21 mouse cellular contexts compared by ENCODE assay signal in genomic region chr3:48911758-48912157, GRCm38 (mm10).
DNase-seq lines count a peak whose midpoint lies in the region; ATAC-seq and TF ChIP-seq lines count a peak whose summit lies in the region.
"Had no signal": no experiment of that assay in that cellular context is flagged by ENCODE, and none has a peak within 500 bp of the region (broad histone marks: within the 10 kb centered on the region; RNA-seq: fewer than 3 reads in every experiment).

No protein-coding gene starts in this region.

- DNase-seq in 416B (ENCODE audit: low read depth) (peak; percentile 53), ZHBTc4 (ENCODE audit: low read depth, low spot score) (peak; percentile 43)
- DNase-seq: adrenal gland, adult 8-10 months; cerebellum, adult 2 months; kidney, postnatal 10 days; retina, postnatal 1 day; thymus, postnatal 4 days had no signal

- TF ChIP-seq CTCF in intestine, postnatal 0 days (IDR thresholded peaks at IDR 0.05; ENCODE audit: low read depth) = peak; percentile 38; the same call in 1 of the 2 replicates
- TF ChIP-seq CTCF in E14TG2a.4 (conservative IDR thresholded peaks at IDR 0.05; ENCODE audit: low read length) = peak; percentile 29

- H3K9ac ChIP-seq in intestine, postnatal 0 days (ENCODE audit: low read depth, low read length) = no peak overlapping the region
- no peak overlapping the region for H3K9ac ChIP-seq in intestine, embryonic 16.5 days (ENCODE audit: low read depth, low read length)
- no peak overlapping the region for H3K9ac ChIP-seq in heart, embryonic 12.5 days
- H3K9ac ChIP-seq: embryonic facial prominence, embryonic 15.5 days; limb, embryonic 13.5 days; liver, embryonic 14.5 days; midbrain, embryonic 12.5 days had no signal

- no peaks in the 10 kb centered on the region for H3K9me3 ChIP-seq in intestine, postnatal 0 days (ENCODE audit: control insufficient read depth)
- H3K9me3 ChIP-seq in intestine, embryonic 16.5 days (ENCODE audit: control insufficient read depth, low read length) = no peaks in the 10 kb centered on the region
- no peaks in the 10 kb centered on the region for H3K9me3 ChIP-seq in E14TG2a.4 (ENCODE audit: low read length)
- H3K9me3 ChIP-seq in heart, embryonic 12.5 days (replicated peaks) = no peaks in the 10 kb centered on the region
- H3K9me3 ChIP-seq: embryonic facial prominence, embryonic 15.5 days; forebrain, embryonic 10.5 days; limb, embryonic 13.5 days; midbrain, embryonic 12.5 days had no signal

- H3K36me3 ChIP-seq in intestine, postnatal 0 days (ENCODE audit: control insufficient read depth, insufficient read depth) = no peaks in the 10 kb centered on the region
- no peaks in the 10 kb centered on the region for H3K36me3 ChIP-seq in intestine, embryonic 16.5 days (ENCODE audit: control insufficient read depth, insufficient read depth, low read length)
- H3K36me3 ChIP-seq in E14TG2a.4 (ENCODE audit: insufficient read depth, low read length) = no peaks in the 10 kb centered on the region
- no peaks in the 10 kb centered on the region for H3K36me3 ChIP-seq in heart, embryonic 12.5 days
- H3K36me3 ChIP-seq: embryonic facial prominence, embryonic 15.5 days; forebrain, embryonic 10.5 days; hindbrain, embryonic 10.5 days; limb, embryonic 13.5 days; midbrain, embryonic 12.5 days had no signal

- no peaks in the 10 kb centered on the region for H3K4me1 ChIP-seq in intestine, postnatal 0 days (replicated peaks; ENCODE audit: control insufficient read depth, insufficient read depth, low read length)
- H3K4me1 ChIP-seq in intestine, embryonic 16.5 days (ENCODE audit: control insufficient read depth, insufficient read depth, low read length) = no peaks in the 10 kb centered on the region
- no peaks in the 10 kb centered on the region for H3K4me1 ChIP-seq in E14TG2a.4 (replicated peaks; ENCODE audit: low read depth, low read length)
- H3K4me1 ChIP-seq in heart, embryonic 12.5 days (replicated peaks) = no peaks in the 10 kb centered on the region
- H3K4me1 ChIP-seq: embryonic facial prominence, embryonic 15.5 days; forebrain, embryonic 10.5 days; hindbrain, embryonic 10.5 days; limb, embryonic 13.5 days; midbrain, embryonic 12.5 days had no signal

- no peak overlapping the region for H3K27ac ChIP-seq in intestine, postnatal 0 days (ENCODE audit: low read depth, low read length)
- H3K27ac ChIP-seq in intestine, embryonic 16.5 days (ENCODE audit: low read length) = no peak overlapping the region
- H3K27ac ChIP-seq in heart, embryonic 12.5 days (ENCODE audit: poor library complexity, severe bottlenecking) = no peak overlapping the region
- H3K27ac ChIP-seq: embryonic facial prominence, embryonic 15.5 days; forebrain, embryonic 10.5 days; hindbrain, embryonic 10.5 days; limb, embryonic 13.5 days; liver, embryonic 14.5 days; midbrain, embryonic 12.5 days had no signal

- 51% methylated on average over 2 of the region's 2 CpGs for WGBS in intestine, postnatal 0 days
- WGBS in intestine, embryonic 16.5 days = 46% methylated on average over 2 of the region's 2 CpGs
- WGBS in heart, embryonic 12.5 days = 44% methylated on average over 2 of the region's 2 CpGs

- ATAC-seq in intestine, postnatal 0 days = no peak
- ATAC-seq in intestine, embryonic 16.5 days = no peak
- ATAC-seq in cerebellum, adult (ENCODE audit: insufficient number of reproducible peaks, low FRiP score, low TSS enrichment) = no peak
- ATAC-seq in heart, embryonic 12.5 days (ENCODE audit: insufficient number of reproducible peaks, low FRiP score) = no peak
- ATAC-seq: inflammation-experienced regulatory T-cells, adult 6 months had no signal

- no peak overlapping the region for H3K4me2 ChIP-seq in intestine, postnatal 0 days (replicated peaks; ENCODE audit: low read depth)
- no peak overlapping the region for H3K4me2 ChIP-seq in intestine, embryonic 16.5 days (ENCODE audit: low read depth, low read length)
- no peak overlapping the region for H3K4me2 ChIP-seq in heart, embryonic 12.5 days
- H3K4me2 ChIP-seq: embryonic facial prominence, embryonic 15.5 days; limb, embryonic 13.5 days; midbrain, embryonic 12.5 days had no signal

- H3K4me3 ChIP-seq in intestine, postnatal 0 days (ENCODE audit: low read depth, low read length) = no peak overlapping the region
- no peak overlapping the region for H3K4me3 ChIP-seq in intestine, embryonic 16.5 days (ENCODE audit: low read length)
- H3K4me3 ChIP-seq in E14TG2a.4 (replicated peaks; ENCODE audit: low read length) = no peak overlapping the region
- H3K4me3 ChIP-seq in heart, embryonic 12.5 days = no peak overlapping the region
- H3K4me3 ChIP-seq: embryonic facial prominence, embryonic 15.5 days; forebrain, embryonic 10.5 days; hindbrain, embryonic 10.5 days; limb, embryonic 13.5 days; midbrain, embryonic 12.5 days; myocyte had no signal

- no peaks in the 10 kb centered on the region for H3K27me3 ChIP-seq in intestine, postnatal 0 days (replicated peaks; ENCODE audit: control insufficient read depth, insufficient read depth, low read length)
- no peaks in the 10 kb centered on the region for H3K27me3 ChIP-seq in intestine, embryonic 16.5 days (replicated peaks; ENCODE audit: control insufficient read depth, insufficient read depth, low read length)
- H3K27me3 ChIP-seq in E14TG2a.4 (ENCODE audit: insufficient read depth, low read length) = no peaks in the 10 kb centered on the region
- H3K27me3 ChIP-seq in heart, embryonic 12.5 days (replicated peaks) = no peaks in the 10 kb centered on the region
- H3K27me3 ChIP-seq: CH12.LX; embryonic facial prominence, embryonic 15.5 days; limb, embryonic 13.5 days; midbrain, embryonic 12.5 days had no signal
